Mouse (Mus musculus): ENCODE results near the gene Rasd2. TPM values are rescaled to one million over a fixed set of nuclear protein-coding genes. Genes with fewer than 3 reads are reported as not detected.
A peak's percentile ranks its signal among the peaks of the same experiment; 100 is the strongest.

Gene Rasd2
- polyA plus RNA-seq, 1 experiment: not detected

GRCm38 (mm10) chr8:75202041-75202656, 11.6 kb upstream of the Rasd2 start:
- TF ChIP-seq GATA1 (IDR thresholded peaks at IDR 0.05; ENCODE audit: borderline replicate concordance, low read length): no peak
- no peak for TF ChIP-seq FLI1 (IDR thresholded peaks at IDR 0.05; ENCODE audit: low read length)
- Histone ChIP-seq H3K9me3 (no peaks in the 10 kb centered on the region), H3K4me1 (peaks cover 10% of the 10 kb centered on the region), H3K27me3 (replicated peaks) (peaks cover 37% of the 10 kb centered on the region), H3K36me3 (replicated peaks; ENCODE audit: low read length) (no peaks in the 10 kb centered on the region), H3K4me3 (replicated peaks) (no peak overlapping the region)

- Histone ChIP-seq H3K36me3 (replicated peaks; ENCODE audit: low read length) (no peaks in the 10 kb centered on the region), H3K9me3 (no peaks in the 10 kb centered on the region), H3K4me3 (replicated peaks) (no peak overlapping the region), H3K27me3 (replicated peaks) (peaks cover 40% of the 10 kb centered on the region), H3K4me1 (peaks cover 10% of the 10 kb centered on the region)
- TF ChIP-seq GATA1 (IDR thresholded peaks at IDR 0.05; ENCODE audit: borderline replicate concordance, low read length) (no peak), FLI1 (IDR thresholded peaks at IDR 0.05; ENCODE audit: low read length) (no peak)
Observed at GRCm38 (mm10) chr8:75202913-75203312, 10.8 kb upstream of the Rasd2 start.

GRCm38 (mm10) chr8:75203420-75203819, 10.3 kb upstream of the Rasd2 start:
- Histone ChIP-seq H3K36me3 (replicated peaks; ENCODE audit: low read length) (no peaks in the 10 kb centered on the region), H3K4me3 (replicated peaks) (no peak overlapping the region), H3K4me1 (peaks cover 10% of the 10 kb centered on the region), H3K9me3 (no peaks in the 10 kb centered on the region), H3K27me3 (replicated peaks) (peaks cover 44% of the 10 kb centered on the region)
- TF ChIP-seq FLI1 (IDR thresholded peaks at IDR 0.05; ENCODE audit: low read length) (no peak), GATA1 (IDR thresholded peaks at IDR 0.05; ENCODE audit: borderline replicate concordance, low read length) (no peak)

- Histone ChIP-seq H3K4me1 (peaks cover 10% of the 10 kb centered on the region), H3K27me3 (replicated peaks) (peaks cover 47% of the 10 kb centered on the region), H3K4me3 (replicated peaks) (no peak overlapping the region), H3K9me3 (no peaks in the 10 kb centered on the region), H3K36me3 (replicated peaks; ENCODE audit: low read length) (no peaks in the 10 kb centered on the region)
- TF ChIP-seq FLI1 (IDR thresholded peaks at IDR 0.05; ENCODE audit: low read length): no peak
- no peak for TF ChIP-seq GATA1 (IDR thresholded peaks at IDR 0.05; ENCODE audit: borderline replicate concordance, low read length)
Observed at GRCm38 (mm10) chr8:75204190-75204868, 9.4 kb upstream of the Rasd2 start.

GRCm38 (mm10) chr8:75211461-75211860, 2.3 kb upstream of the Rasd2 start:
- H3K4me1 ChIP-seq: peaks cover 17% of the 10 kb centered on the region
- H3K9me3 ChIP-seq: no peaks in the 10 kb centered on the region
- H3K4me3 ChIP-seq (replicated peaks): no peak overlapping the region
- TF ChIP-seq FLI1 (IDR thresholded peaks at IDR 0.05; ENCODE audit: low read length) (no peak), GATA1 (IDR thresholded peaks at IDR 0.05; ENCODE audit: borderline replicate concordance, low read length) (no peak)
- peaks cover 86% of the 10 kb centered on the region for H3K27me3 ChIP-seq (replicated peaks)
- no peaks in the 10 kb centered on the region for H3K36me3 ChIP-seq (replicated peaks; ENCODE audit: low read length)

- H3K36me3 ChIP-seq (replicated peaks; ENCODE audit: low read length): no peaks in the 10 kb centered on the region
- peaks cover 95% of the 10 kb centered on the region for H3K27me3 ChIP-seq (replicated peaks)
- TF ChIP-seq GATA1 (IDR thresholded peaks at IDR 0.05; ENCODE audit: borderline replicate concordance, low read length) (no peak), FLI1 (IDR thresholded peaks at IDR 0.05; ENCODE audit: low read length) (no peak)
- peak overlapping the region; percentile 90 for H3K4me3 ChIP-seq (replicated peaks)
- peaks cover 17% of the 10 kb centered on the region for H3K4me1 ChIP-seq
- no peaks in the 10 kb centered on the region for H3K9me3 ChIP-seq
Observed at GRCm38 (mm10) chr8:75212631-75213306, 975 bp upstream of the Rasd2 start.

GRCm38 (mm10) chr8:75213307-75213651, 465 bp upstream of the Rasd2 start:
- Histone ChIP-seq H3K36me3 (replicated peaks; ENCODE audit: low read length) (no peaks in the 10 kb centered on the region), H3K4me1 (peaks cover 17% of the 10 kb centered on the region), H3K27me3 (replicated peaks) (peaks cover 92% of the 10 kb centered on the region), H3K9me3 (no peaks in the 10 kb centered on the region), H3K4me3 (replicated peaks) (peak overlapping the region; percentile 90)
- no peak for TF ChIP-seq GATA1 (IDR thresholded peaks at IDR 0.05; ENCODE audit: borderline replicate concordance, low read length)
- TF ChIP-seq FLI1 (IDR thresholded peaks at IDR 0.05; ENCODE audit: low read length): no peak

GRCm38 (mm10) chr8:75215046-75215445, 1.3 kb downstream of the Rasd2 start:
- peaks cover 84% of the 10 kb centered on the region for H3K27me3 ChIP-seq (replicated peaks)
- H3K9me3 ChIP-seq: no peaks in the 10 kb centered on the region
- no peaks in the 10 kb centered on the region for H3K36me3 ChIP-seq (replicated peaks; ENCODE audit: low read length)
- H3K4me3 ChIP-seq (replicated peaks): no peak overlapping the region
- H3K4me1 ChIP-seq: peaks cover 17% of the 10 kb centered on the region
- no peak for TF ChIP-seq FLI1 (IDR thresholded peaks at IDR 0.05; ENCODE audit: low read length)
- no peak for TF ChIP-seq GATA1 (IDR thresholded peaks at IDR 0.05; ENCODE audit: borderline replicate concordance, low read length)

GRCm38 (mm10) chr8:75215931-75216330, 2.2 kb downstream of the Rasd2 start:
- TF ChIP-seq GATA1 (IDR thresholded peaks at IDR 0.05; ENCODE audit: borderline replicate concordance, low read length): no peak
- TF ChIP-seq FLI1 (IDR thresholded peaks at IDR 0.05; ENCODE audit: low read length): no peak
- Histone ChIP-seq H3K4me1 (peaks cover 17% of the 10 kb centered on the region), H3K36me3 (replicated peaks; ENCODE audit: low read length) (no peaks in the 10 kb centered on the region), H3K4me3 (replicated peaks) (no peak overlapping the region), H3K27me3 (replicated peaks) (peaks cover 81% of the 10 kb centered on the region), H3K9me3 (no peaks in the 10 kb centered on the region)

- Histone ChIP-seq H3K27me3 (replicated peaks) (peaks cover 79% of the 10 kb centered on the region), H3K4me1 (peaks cover 17% of the 10 kb centered on the region), H3K4me3 (replicated peaks) (no peak overlapping the region), H3K9me3 (no peaks in the 10 kb centered on the region), H3K36me3 (replicated peaks; ENCODE audit: low read length) (no peaks in the 10 kb centered on the region)
- TF ChIP-seq GATA1 (IDR thresholded peaks at IDR 0.05; ENCODE audit: borderline replicate concordance, low read length) (no peak), FLI1 (IDR thresholded peaks at IDR 0.05; ENCODE audit: low read length) (no peak)
Observed at GRCm38 (mm10) chr8:75216886-75217285, 3.1 kb downstream of the Rasd2 start.
